Mouse (Mus musculus): ENCODE data around the gene Khdc4. TPM values are rescaled to one million over a fixed set of nuclear protein-coding genes. Genes with fewer than 3 reads are reported as not detected.
A peak's percentile ranks its signal among the peaks of the same experiment; 100 is the strongest.

Gene Khdc4
- polyA plus RNA-seq, 1 experiment from 2014 or later: 107 TPM

DNA sequence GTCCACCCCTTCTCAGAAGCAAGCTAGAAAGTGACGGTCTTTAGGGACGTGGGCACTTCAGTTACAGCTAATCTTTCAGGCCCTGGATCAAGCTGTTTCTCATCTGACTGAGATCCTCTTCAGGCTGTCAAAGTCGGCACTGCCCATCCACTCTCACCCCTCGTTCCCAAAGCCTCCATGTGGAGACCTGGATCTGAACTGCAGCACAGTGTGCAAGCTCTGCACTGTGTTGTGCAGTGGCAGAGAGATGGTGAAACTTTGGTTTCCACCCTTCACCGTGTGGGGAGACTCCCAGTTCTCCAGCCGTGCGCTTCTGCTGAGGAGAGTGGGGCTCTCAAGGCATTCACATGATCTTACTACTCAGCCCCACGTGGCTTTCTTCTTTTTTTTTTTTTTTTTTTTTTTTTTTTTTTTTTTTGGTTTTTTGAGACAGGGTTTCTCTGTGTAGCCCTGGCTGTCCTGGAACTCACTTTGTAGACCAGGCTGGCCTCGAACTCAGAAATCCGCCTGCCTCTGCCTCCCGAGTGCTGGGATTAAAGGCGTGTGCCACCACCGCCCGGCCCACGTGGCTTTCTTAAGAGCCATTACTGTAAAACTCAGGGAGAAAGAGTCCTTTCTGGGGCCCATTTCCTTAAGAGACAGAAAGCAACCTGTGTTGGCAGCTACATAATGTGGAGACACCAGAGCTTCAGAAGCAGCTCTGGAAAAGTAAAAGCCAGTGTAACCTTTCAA is 60.7 kb downstream of the Khdc4 start:
- H3K9me3 ChIP-seq (ENCODE audit: control insufficient read depth, low read length): peaks cover 11% of the 10 kb centered on the region
- 93% methylated on average over 14 of the region's 15 CpGs for WGBS
- no peaks in the 10 kb centered on the region for H3K27me3 ChIP-seq (replicated peaks; ENCODE audit: control insufficient read depth, insufficient read depth, low read length)
- H3K4me1 ChIP-seq (replicated peaks; ENCODE audit: control insufficient read depth, insufficient read depth, low read length): no peaks in the 10 kb centered on the region
- no peak for ATAC-seq
- no peak overlapping the region for H3K4me2 ChIP-seq (ENCODE audit: low read length)
- no peak overlapping the region for H3K4me3 ChIP-seq (replicated peaks; ENCODE audit: low read length)
- no peak overlapping the region for H3K27ac ChIP-seq (ENCODE audit: low read length)
- peaks cover 47% of the 10 kb centered on the region for H3K36me3 ChIP-seq (ENCODE audit: control insufficient read depth, insufficient read depth)
- no peak overlapping the region for H3K9ac ChIP-seq (replicated peaks; ENCODE audit: low read depth, low read length)

DNA sequence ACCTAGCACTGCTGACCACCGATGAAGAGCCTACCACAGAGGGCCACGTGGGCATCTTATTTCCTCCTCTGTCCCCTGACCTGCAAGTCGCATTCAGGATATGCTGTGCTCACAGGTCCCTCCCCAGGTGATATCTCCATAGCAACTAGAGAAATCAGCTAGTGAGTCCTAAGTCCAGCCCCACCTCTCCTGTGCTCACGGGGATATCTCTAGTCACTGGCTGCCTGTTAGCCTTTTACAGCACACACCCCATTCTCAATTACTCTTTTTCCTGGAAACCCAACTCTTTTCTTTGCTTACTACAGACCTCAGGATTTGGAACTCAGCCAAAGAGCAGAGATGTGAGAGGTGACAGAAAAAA is 61.2 kb downstream of the Khdc4 start:
- Histone ChIP-seq H3K27ac (ENCODE audit: low read length) (no peak overlapping the region), H3K9ac (replicated peaks; ENCODE audit: low read depth, low read length) (no peak overlapping the region), H3K9me3 (ENCODE audit: control insufficient read depth, low read length) (peaks cover 11% of the 10 kb centered on the region), H3K27me3 (replicated peaks; ENCODE audit: control insufficient read depth, insufficient read depth, low read length) (no peaks in the 10 kb centered on the region), H3K4me2 (ENCODE audit: low read length) (no peak overlapping the region), H3K4me3 (replicated peaks; ENCODE audit: low read length) (no peak overlapping the region), H3K36me3 (ENCODE audit: control insufficient read depth, insufficient read depth) (peaks cover 51% of the 10 kb centered on the region), H3K4me1 (replicated peaks; ENCODE audit: control insufficient read depth, insufficient read depth, low read length) (no peaks in the 10 kb centered on the region)
- ATAC-seq: no peak
- WGBS: 82% methylated on average over 4 of the region's 4 CpGs

DNA sequence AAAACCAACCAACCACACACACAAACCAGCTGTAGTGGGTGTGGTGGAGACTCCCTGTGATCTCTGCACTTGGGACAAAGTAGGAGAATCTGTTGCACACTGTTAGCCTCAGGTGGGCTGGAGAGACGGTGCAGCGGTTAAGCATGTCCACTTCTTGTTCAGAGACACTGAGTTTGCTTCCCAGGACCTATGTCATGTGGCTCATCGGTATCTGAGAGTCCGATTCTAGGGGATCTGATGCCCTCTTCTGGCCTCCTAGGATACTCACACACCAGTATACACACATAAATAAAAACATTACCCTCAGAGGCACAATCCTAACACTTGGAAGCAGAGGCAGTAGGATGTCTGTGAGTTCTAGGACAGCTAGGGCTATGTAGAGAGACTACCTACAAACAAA is 68.7 kb downstream of the Khdc4 start:
- H3K4me2 ChIP-seq (ENCODE audit: low read length): no peak overlapping the region
- H3K4me1 ChIP-seq (replicated peaks; ENCODE audit: control insufficient read depth, insufficient read depth, low read length): peaks cover 41% of the 10 kb centered on the region
- no peak overlapping the region for H3K9ac ChIP-seq (replicated peaks; ENCODE audit: low read depth, low read length)
- ATAC-seq: no peak
- WGBS: 82% methylated on average over 4 of the region's 4 CpGs
- H3K36me3 ChIP-seq (ENCODE audit: control insufficient read depth, insufficient read depth): peaks cover 15% of the 10 kb centered on the region
- H3K4me3 ChIP-seq (replicated peaks; ENCODE audit: low read length): no peak overlapping the region
- H3K9me3 ChIP-seq (ENCODE audit: control insufficient read depth, low read length): no peaks in the 10 kb centered on the region
- no peaks in the 10 kb centered on the region for H3K27me3 ChIP-seq (replicated peaks; ENCODE audit: control insufficient read depth, insufficient read depth, low read length)
- no peak overlapping the region for H3K27ac ChIP-seq (ENCODE audit: low read length)

DNA sequence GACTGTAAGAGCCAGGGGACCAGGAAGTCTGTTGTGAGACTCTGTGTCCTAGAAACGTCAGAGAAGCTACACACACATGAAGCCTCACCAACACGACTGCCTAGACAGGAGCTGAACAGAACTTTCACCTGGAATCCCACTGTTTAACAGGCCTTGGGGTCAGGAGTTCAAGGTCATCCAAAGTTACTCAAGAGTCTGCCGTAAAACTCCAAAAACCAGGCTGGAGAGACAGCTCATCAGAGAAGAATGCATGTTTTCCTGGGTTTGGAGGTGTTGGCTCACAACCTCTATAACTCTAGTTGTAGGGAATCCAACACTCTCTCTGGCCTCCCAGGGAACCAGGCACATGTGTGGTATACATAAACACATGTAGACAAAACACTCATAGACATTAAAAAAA is 69.9 kb downstream of the Khdc4 start:
- 84% methylated on average over 3 of the region's 3 CpGs for WGBS
- no peak overlapping the region for H3K9ac ChIP-seq (replicated peaks; ENCODE audit: low read depth, low read length)
- H3K36me3 ChIP-seq (ENCODE audit: control insufficient read depth, insufficient read depth): peaks cover 16% of the 10 kb centered on the region
- H3K27me3 ChIP-seq (replicated peaks; ENCODE audit: control insufficient read depth, insufficient read depth, low read length): no peaks in the 10 kb centered on the region
- H3K4me3 ChIP-seq (replicated peaks; ENCODE audit: low read length): no peak overlapping the region
- H3K4me2 ChIP-seq (ENCODE audit: low read length): 0 out of 2 replicates have a peak overlapping the region, but pooled peaks have one; percentile 10
- no peak for ATAC-seq
- peaks cover 41% of the 10 kb centered on the region for H3K4me1 ChIP-seq (replicated peaks; ENCODE audit: control insufficient read depth, insufficient read depth, low read length)
- no peaks in the 10 kb centered on the region for H3K9me3 ChIP-seq (ENCODE audit: control insufficient read depth, low read length)
- H3K27ac ChIP-seq (ENCODE audit: low read length): no peak overlapping the region

DNA sequence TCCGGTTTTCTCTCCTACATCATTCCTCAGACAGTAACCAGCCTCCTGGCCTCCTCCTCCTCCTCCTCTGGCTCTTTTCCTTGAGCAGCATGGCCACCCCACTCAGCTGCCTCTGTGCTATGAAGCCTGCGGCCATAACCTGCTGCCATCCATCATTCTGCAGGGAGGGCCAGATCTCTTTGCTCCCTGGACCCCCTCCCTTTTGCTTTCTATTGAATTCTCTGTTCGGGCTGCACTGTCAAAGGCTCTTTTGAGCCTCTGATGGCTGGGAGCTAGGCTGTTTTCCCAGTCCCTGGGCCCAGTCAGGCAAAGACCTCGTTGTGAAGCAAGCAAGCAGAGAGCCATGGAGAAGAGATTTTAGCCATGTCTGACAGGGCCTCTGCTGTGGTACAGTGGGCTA is 70.7 kb downstream of the Khdc4 start:
- WGBS: 9% methylated on average over 4 of the region's 4 CpGs
- H3K27me3 ChIP-seq (replicated peaks; ENCODE audit: control insufficient read depth, insufficient read depth, low read length): no peaks in the 10 kb centered on the region
- peak; percentile 50 for ATAC-seq
- peaks cover 41% of the 10 kb centered on the region for H3K4me1 ChIP-seq (replicated peaks; ENCODE audit: control insufficient read depth, insufficient read depth, low read length)
- H3K9ac ChIP-seq (replicated peaks; ENCODE audit: low read depth, low read length): peak overlapping the region; percentile 27; the same call in 1 of the 2 replicates
- H3K27ac ChIP-seq (ENCODE audit: low read length): peak overlapping the region; percentile 72
- H3K4me2 ChIP-seq (ENCODE audit: low read length): no peak overlapping the region; the same call in 1 of the 2 replicates
- H3K9me3 ChIP-seq (ENCODE audit: control insufficient read depth, low read length): no peaks in the 10 kb centered on the region
- no peak overlapping the region for H3K4me3 ChIP-seq (replicated peaks; ENCODE audit: low read length)
- peaks cover 21% of the 10 kb centered on the region for H3K36me3 ChIP-seq (ENCODE audit: control insufficient read depth, insufficient read depth)

DNA sequence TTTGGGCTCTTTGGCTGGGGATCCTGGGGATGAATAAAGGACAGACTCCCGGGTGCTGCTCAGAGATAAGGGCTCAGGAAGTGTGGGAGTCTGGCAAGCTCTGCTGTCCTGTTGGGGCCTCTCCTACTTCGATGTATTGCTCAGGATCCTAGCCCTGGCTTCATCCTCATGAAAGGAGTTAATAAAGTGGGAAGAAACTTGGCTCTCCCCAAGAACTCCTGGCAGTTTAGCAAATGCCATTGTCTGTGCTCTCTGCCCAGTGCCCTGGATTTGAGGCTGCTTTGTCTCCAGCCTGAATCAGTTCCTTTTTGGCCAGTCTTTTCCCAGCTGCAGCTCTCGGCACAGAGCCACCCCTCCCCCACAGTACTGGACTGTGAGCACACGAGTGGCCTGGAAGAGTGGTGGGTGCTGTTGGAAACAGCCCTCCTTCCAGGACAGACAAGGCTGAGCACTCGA is 72.5 kb downstream of the Khdc4 start:
- Histone ChIP-seq H3K27me3 (replicated peaks; ENCODE audit: control insufficient read depth, insufficient read depth, low read length) (no peaks in the 10 kb centered on the region), H3K4me3 (replicated peaks; ENCODE audit: low read length) (no peak overlapping the region), H3K9ac (replicated peaks; ENCODE audit: low read depth, low read length) (0 out of 2 replicates have a peak overlapping the region, but pooled peaks have one; percentile 20), H3K9me3 (ENCODE audit: control insufficient read depth, low read length) (no peaks in the 10 kb centered on the region), H3K4me1 (replicated peaks; ENCODE audit: control insufficient read depth, insufficient read depth, low read length) (peaks cover 47% of the 10 kb centered on the region), H3K27ac (ENCODE audit: low read length) (peak overlapping the region; percentile 72), H3K36me3 (ENCODE audit: control insufficient read depth, insufficient read depth) (peaks cover 22% of the 10 kb centered on the region), H3K4me2 (ENCODE audit: low read length) (peak overlapping the region; percentile 34)
- ATAC-seq: peak; percentile 89
- 0% methylated on average over 5 of the region's 5 CpGs for WGBS

DNA sequence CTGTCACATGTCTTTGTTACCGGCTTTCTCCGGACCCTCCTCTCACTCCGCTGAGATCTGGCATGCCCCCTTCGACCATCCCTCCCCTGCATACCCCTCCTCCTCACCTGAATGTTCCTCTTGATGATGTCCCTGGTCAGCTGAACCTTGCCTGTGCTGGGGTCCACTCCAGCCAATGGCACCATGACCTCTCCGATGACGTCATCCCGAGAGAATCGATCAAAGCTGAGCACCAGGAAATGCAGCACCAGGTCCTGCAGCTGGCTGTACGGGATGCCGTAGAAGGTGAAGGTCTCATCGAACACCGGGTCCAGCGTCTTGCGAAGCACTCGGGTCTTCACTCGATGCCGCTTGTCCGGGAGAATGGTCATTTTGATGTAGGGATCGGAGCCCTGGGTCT is 76.0 kb downstream of the Khdc4 start:
- peaks cover 26% of the 10 kb centered on the region for H3K36me3 ChIP-seq (ENCODE audit: control insufficient read depth, insufficient read depth)
- peaks cover 33% of the 10 kb centered on the region for H3K4me1 ChIP-seq (replicated peaks; ENCODE audit: control insufficient read depth, insufficient read depth, low read length)
- H3K27me3 ChIP-seq (replicated peaks; ENCODE audit: control insufficient read depth, insufficient read depth, low read length): no peaks in the 10 kb centered on the region
- no peak overlapping the region for H3K9ac ChIP-seq (replicated peaks; ENCODE audit: low read depth, low read length)
- no peak for ATAC-seq
- H3K4me2 ChIP-seq (ENCODE audit: low read length): no peak overlapping the region
- H3K9me3 ChIP-seq (ENCODE audit: control insufficient read depth, low read length): no peaks in the 10 kb centered on the region
- H3K27ac ChIP-seq (ENCODE audit: low read length): no peak overlapping the region
- H3K4me3 ChIP-seq (replicated peaks; ENCODE audit: low read length): no peak overlapping the region
- 96% methylated on average over 19 of the region's 19 CpGs for WGBS

DNA sequence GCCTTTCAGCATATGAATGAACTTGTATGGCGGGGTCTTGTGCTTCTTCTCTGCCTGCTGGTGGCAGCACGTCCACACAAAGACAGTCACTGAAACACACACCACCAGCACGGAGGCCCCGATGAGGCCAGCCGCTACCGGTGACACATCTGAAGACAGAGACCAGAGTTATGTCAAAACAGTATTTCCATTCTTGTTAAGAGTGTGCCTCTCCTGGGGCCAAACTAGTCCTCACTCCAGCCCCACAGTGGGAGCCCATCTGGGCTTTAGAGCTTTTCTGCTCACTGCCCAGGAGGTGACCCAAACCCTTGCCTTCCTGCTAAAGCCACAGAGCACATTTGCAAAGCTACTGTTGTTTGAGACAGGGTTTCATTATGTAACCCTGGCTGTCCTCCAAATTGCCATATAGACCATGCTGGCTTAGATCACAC is 76.8 kb downstream of the Khdc4 start:
- H3K9ac ChIP-seq (replicated peaks; ENCODE audit: low read depth, low read length): no peak overlapping the region
- WGBS: 24% methylated on average over 6 of the region's 6 CpGs
- H3K27me3 ChIP-seq (replicated peaks; ENCODE audit: control insufficient read depth, insufficient read depth, low read length): no peaks in the 10 kb centered on the region
- no peak overlapping the region for H3K4me3 ChIP-seq (replicated peaks; ENCODE audit: low read length)
- no peak overlapping the region for H3K4me2 ChIP-seq (ENCODE audit: low read length)
- H3K9me3 ChIP-seq (ENCODE audit: control insufficient read depth, low read length): no peaks in the 10 kb centered on the region
- no peak overlapping the region; the same call in 1 of the 2 replicates for H3K27ac ChIP-seq (ENCODE audit: low read length)
- H3K36me3 ChIP-seq (ENCODE audit: control insufficient read depth, insufficient read depth): peaks cover 26% of the 10 kb centered on the region
- no peak for ATAC-seq
- H3K4me1 ChIP-seq (replicated peaks; ENCODE audit: control insufficient read depth, insufficient read depth, low read length): peaks cover 26% of the 10 kb centered on the region

Data from forebrain, embryonic 16.5 days (tissue).